Comparison of ENCODE assay signal across 8 mouse cellular contexts in genomic region chr3:99253497-99254451, GRCm38 (mm10). TPM values are rescaled to one million over a fixed set of nuclear protein-coding genes. Genes with fewer than 3 reads are reported as not detected.
DNase-seq lines count a peak whose midpoint lies in the region; ATAC-seq lines count a peak whose summit lies in the region.

No protein-coding gene starts in this region.

- peak; percentile 45 for ATAC-seq in granulocyte monocyte progenitor cell, adult 5-6 weeks (replicated peaks; ENCODE audit: poor library complexity, severe bottlenecking)
- peak; percentile 56 for ATAC-seq in midbrain, embryonic 15.5 days (replicated peaks)

- no peaks in the 10 kb centered on the region for H3K4me1 ChIP-seq in brown adipose tissue, adult 24 weeks (ENCODE audit: control insufficient read depth, insufficient read depth, insufficient read length, low read length)
- peaks cover 11% of the 10 kb centered on the region for H3K4me1 ChIP-seq in midbrain, embryonic 15.5 days

- peaks cover 86% of the 10 kb centered on the region for H3K27me3 ChIP-seq in midbrain, embryonic 15.5 days (replicated peaks)

- no peaks in the 10 kb centered on the region for H3K9me3 ChIP-seq in midbrain, embryonic 15.5 days

- no peak overlapping the region for H3K9ac ChIP-seq in midbrain, embryonic 15.5 days

- peak overlapping the region; percentile 68 for H3K27ac ChIP-seq in brown adipose tissue, adult 24 weeks (replicated peaks; ENCODE audit: low read depth, low read length)
- H3K27ac ChIP-seq in midbrain, embryonic 15.5 days, result no peak overlapping the region

- under 1% methylated on average over 72 of the region's 73 CpGs for WGBS in midbrain, embryonic 15.5 days

- peak; percentile 39 for DNase-seq in ovary, postnatal 36 days (ENCODE audit: low spot score)
- DNase-seq in ovary, adult 18-20 months (ENCODE audit: low spot score), result no peak
- DNase-seq in kidney, postnatal 4 days, result peak; percentile 46 to 62
- no peak for DNase-seq in spleen, adult 12 weeks (ENCODE audit: low spot score)
- no peak for DNase-seq in left cerebral cortex, adult 8-10 months (ENCODE audit: low spot score in 2 of 2)

- H3K4me3 ChIP-seq in brown adipose tissue, adult 24 weeks (ENCODE audit: insufficient read depth, low read depth, low read length), result peak overlapping the region; percentile 60
- peak overlapping the region; percentile 32 for H3K4me3 ChIP-seq in midbrain, embryonic 15.5 days

- H3K4me2 ChIP-seq in midbrain, embryonic 15.5 days, result peak overlapping the region; percentile 51

- no peaks in the 10 kb centered on the region for H3K36me3 ChIP-seq in midbrain, embryonic 15.5 days (replicated peaks)

RNA-seq across cellular contexts. Expression of gene Tbx15, which starts 13.6 kb away (rescaled TPM):
- polyA plus RNA-seq in brown adipose tissue, adult 24 weeks (2012; ENCODE audit: insufficient read depth, insufficient read length, missing spikeins), result 3.3 and 4.1 TPM in 2 replicates
- not detected in 2 replicates for total RNA-seq in granulocyte monocyte progenitor cell, adult 5-6 weeks (2014; fragmentation: Nextera tagmentation)
- not detected in 2 replicates for total RNA-seq in granulocyte monocyte progenitor cell, adult 5-6 weeks (2017)
- 0.61 and 0.69 TPM in 2 replicates for polyA plus RNA-seq in midbrain, embryonic 15.5 days (2015; fragmentation: Nextera tagmentation; extraction: Ambion mirVana)
- total RNA-seq in left cerebral cortex, adult 8-10 months (2022), result 1 to 10 TPM in 2 of 4 experiments, under 1 TPM in 2; 0.72 to 1.9 (median 1.1) TPM

Comparison
In these comparisons a context has a peak if more than half of its experiments do, and no peak if none do; other contexts are left out.
1. DNase-seq: peak in ovary, postnatal 36 days (single experiment) and kidney, postnatal 4 days (2 of 2); none in ovary, adult 18-20 months (single experiment), spleen, adult 12 weeks (single experiment) and left cerebral cortex, adult 8-10 months (0 of 2).